8 mouse cellular contexts compared by ENCODE assay signal in genomic region chr7:101108653-101109005, GRCm38 (mm10). TPM values are rescaled to one million over a fixed set of nuclear protein-coding genes. Genes with fewer than 3 reads are reported as not detected.
DNase-seq lines count a peak whose midpoint lies in the region; ATAC-seq and TF ChIP-seq lines count a peak whose summit lies in the region.

No protein-coding gene starts in this region.

- peak overlapping the region; percentile 77 for H3K4me3 ChIP-seq in forebrain, postnatal 0 days (ENCODE audit: low read depth, low read length)
- H3K4me3 ChIP-seq in liver, embryonic 11.5 days (ENCODE audit: low read depth, low read length), result peak overlapping the region; percentile 69
- peak overlapping the region; percentile 87 for H3K4me3 ChIP-seq in neural tube, embryonic 14.5 days (ENCODE audit: low read depth, low read length)

- peak; percentile 73 for DNase-seq in gastrocnemius, adult 18-20 months (ENCODE audit: low spot score)
- DNase-seq in gastrocnemius, postnatal 10 days, result no peak
- peak; percentile 55 to 63 for DNase-seq in thymus, postnatal 10 days (ENCODE audit: low spot score in 2 of 2)
- DNase-seq in thymus, postnatal 36 days, result no peak
- DNase-seq in forebrain, postnatal 0 days, result no peak
- DNase-seq in liver, embryonic 11.5 days (ENCODE audit: low spot score), result peak; percentile 86
- DNase-seq in thymus, postnatal 25 days, result no peak

- peaks cover 13% of the 10 kb centered on the region; the same call in 1 of the 2 replicates for H3K4me1 ChIP-seq in forebrain, postnatal 0 days (ENCODE audit: insufficient read depth)
- H3K4me1 ChIP-seq in liver, embryonic 11.5 days (replicated peaks; ENCODE audit: control insufficient read depth, insufficient read depth, low read length), result peaks cover 32% of the 10 kb centered on the region
- H3K4me1 ChIP-seq in neural tube, embryonic 14.5 days (ENCODE audit: control insufficient read depth, insufficient read depth, low read length), result peaks cover 15% of the 10 kb centered on the region

- no peaks in the 10 kb centered on the region for H3K36me3 ChIP-seq in forebrain, postnatal 0 days (ENCODE audit: insufficient read depth)
- H3K36me3 ChIP-seq in liver, embryonic 11.5 days (ENCODE audit: control insufficient read depth, insufficient read depth, low read length), result peaks cover 11% of the 10 kb centered on the region
- peaks cover 4% of the 10 kb centered on the region; the same call in 1 of the 2 replicates for H3K36me3 ChIP-seq in neural tube, embryonic 14.5 days (ENCODE audit: control insufficient read depth, insufficient read depth, low read length)

- H3K27ac ChIP-seq in forebrain, postnatal 0 days (ENCODE audit: low read depth, low read length), result peak overlapping the region; percentile 97
- H3K27ac ChIP-seq in liver, embryonic 11.5 days (ENCODE audit: low read depth, low read length), result peak overlapping the region; percentile 75
- peak overlapping the region; percentile 99 for H3K27ac ChIP-seq in neural tube, embryonic 14.5 days (ENCODE audit: low read depth, low read length)

- no peaks in the 10 kb centered on the region for H3K9me3 ChIP-seq in forebrain, postnatal 0 days (ENCODE audit: low read length)
- peaks cover 2% of the 10 kb centered on the region; the same call in 1 of the 2 replicates for H3K9me3 ChIP-seq in liver, embryonic 11.5 days (ENCODE audit: control insufficient read depth, low read length)
- no peaks in the 10 kb centered on the region for H3K9me3 ChIP-seq in neural tube, embryonic 14.5 days (ENCODE audit: control insufficient read depth, low read length)

- peak overlapping the region; percentile 75 for H3K4me2 ChIP-seq in forebrain, postnatal 0 days (ENCODE audit: low read depth)
- peak overlapping the region; percentile 93 for H3K4me2 ChIP-seq in liver, embryonic 11.5 days
- H3K4me2 ChIP-seq in neural tube, embryonic 14.5 days (ENCODE audit: low read depth, low read length), result peak overlapping the region; percentile 86

- whole genome bisulfite sequencing in forebrain, postnatal 0 days, result under 1% methylated on average over 8 of the region's 35 CpGs
- WGBS in liver, embryonic 11.5 days, result under 1% methylated on average over 24 of the region's 35 CpGs
- under 1% methylated on average over 21 of the region's 35 CpGs for WGBS in neural tube, embryonic 14.5 days

- no peak; the same call in 1 of the 2 replicates for ATAC-seq in forebrain, postnatal 0 days
- ATAC-seq in liver, embryonic 11.5 days (replicated peaks; ENCODE audit: low FRiP score), result peak; percentile 82
- peak; percentile 73; the same call in 1 of the 2 replicates for ATAC-seq in neural tube, embryonic 14.5 days (ENCODE audit: low read depth)

- H3K9ac ChIP-seq in forebrain, postnatal 0 days, result peak overlapping the region; percentile 92
- peak overlapping the region; percentile 74 for H3K9ac ChIP-seq in liver, embryonic 11.5 days (ENCODE audit: low read depth, low read length)
- H3K9ac ChIP-seq in neural tube, embryonic 14.5 days (replicated peaks; ENCODE audit: low read depth, low read length), result peak overlapping the region; percentile 86

- H3K27me3 ChIP-seq in forebrain, postnatal 0 days (ENCODE audit: insufficient read depth, low read length), result no peaks in the 10 kb centered on the region
- H3K27me3 ChIP-seq in liver, embryonic 11.5 days (replicated peaks; ENCODE audit: control insufficient read depth, insufficient read depth, low read length), result no peaks in the 10 kb centered on the region
- H3K27me3 ChIP-seq in neural tube, embryonic 14.5 days (ENCODE audit: control insufficient read depth, insufficient read depth, low read length), result no peaks in the 10 kb centered on the region; the same call in 1 of the 2 replicates

- no peak for TF ChIP-seq CTCF in forebrain, postnatal 0 days (IDR thresholded peaks at IDR 0.05; ENCODE audit: low read depth)

RNA-seq across cellular contexts. Expression of gene Fchsd2, which starts 16.0 kb away (rescaled TPM):
- 1 to 10 TPM; 5.2 to 6.3 TPM for total RNA-seq in gastrocnemius, adult 18-20 months (2021)
- total RNA-seq in gastrocnemius, postnatal 10 days (2021), result 10 to 100 TPM; 13.6 to 18.6 TPM
- total RNA-seq in forebrain, postnatal 0 days (2014; rRNA removed), result 59.6 and 66.8 TPM in 2 replicates
- 24.7 and 36.3 TPM in 2 replicates for polyA plus RNA-seq in forebrain, postnatal 0 days (2015; fragmentation: Nextera tagmentation; extraction: Ambion mirVana)
- 14.2 and 14.4 TPM in 2 replicates for polyA plus RNA-seq in liver, embryonic 11.5 days (2014; fragmentation: Nextera tagmentation; extraction: Ambion mirVana)
- polyA plus RNA-seq in neural tube, embryonic 14.5 days (2014; fragmentation: Nextera tagmentation; extraction: Ambion mirVana), result 51.6 TPM in 2 replicates

Comparison
In these comparisons a context has a peak if more than half of its experiments do, and no peak if none do; other contexts are left out.
1. DNase-seq: peak in gastrocnemius, adult 18-20 months (single experiment), thymus, postnatal 10 days (2 of 2) and liver, embryonic 11.5 days (single experiment); none in gastrocnemius, postnatal 10 days (single experiment), thymus, postnatal 36 days (0 of 2), forebrain, postnatal 0 days (single experiment) and thymus, postnatal 25 days (single experiment).
2. Peak in every context shown above with its lines, with median percentiles within 50 percentile points of each other: H3K27ac ChIP-seq, H3K4me2 ChIP-seq, H3K4me3 ChIP-seq and H3K9ac ChIP-seq.